ENCODE assay signal across 8 mouse cellular contexts in the genomic region with DNA sequence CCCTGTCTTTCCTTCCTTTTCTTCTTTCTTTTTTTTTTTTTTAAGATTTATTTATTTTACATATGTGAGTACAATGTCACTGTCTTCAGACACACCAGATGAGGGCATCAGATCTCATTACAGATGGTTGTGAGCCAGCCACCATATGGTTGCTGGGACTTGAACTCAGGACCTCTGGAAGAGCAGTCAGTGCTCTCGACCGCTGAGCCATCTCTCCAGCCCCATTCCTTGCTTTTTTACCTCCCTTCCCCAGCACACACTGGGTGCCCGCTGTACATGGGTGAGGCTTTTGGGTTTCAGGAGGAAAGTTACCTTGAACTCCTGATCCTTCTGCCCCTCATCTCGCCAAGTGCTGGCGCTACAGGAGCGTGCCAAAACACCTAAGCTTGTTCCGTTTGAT. TPM values are rescaled to one million over a fixed set of nuclear protein-coding genes. Genes with fewer than 3 reads are reported as not detected.
A peak's percentile ranks its signal among the peaks of the same experiment; 100 is the strongest.
DNase-seq lines count a peak whose midpoint lies in the region; ATAC-seq and TF ChIP-seq lines count a peak whose summit lies in the region.
"Had no signal": no experiment of that assay in that cellular context is flagged by ENCODE, and none has a peak within 500 bp of the region (broad histone marks: within the 10 kb centered on the region; RNA-seq: fewer than 3 reads in every experiment).

No protein-coding gene starts in this region.

- H3K9ac ChIP-seq in kidney, embryonic 16.5 days (replicated peaks; ENCODE audit: low read length), result no peak overlapping the region; the same call in 1 of the 2 replicates
- H3K9ac ChIP-seq in forebrain, embryonic 15.5 days (replicated peaks), result peak overlapping the region; percentile 88
- H3K9ac ChIP-seq in midbrain, embryonic 16.5 days (ENCODE audit: low read depth, low read length), result peak overlapping the region; percentile 96; the same call in 1 of the 2 replicates

- no peak overlapping the region for H3K4me2 ChIP-seq in kidney, embryonic 16.5 days (replicated peaks; ENCODE audit: low read depth, low read length)
- peak overlapping the region; percentile 91 for H3K4me2 ChIP-seq in forebrain, embryonic 15.5 days (replicated peaks)
- H3K4me2 ChIP-seq in midbrain, embryonic 16.5 days (ENCODE audit: low read length), result peak overlapping the region; percentile 94; the same call in 1 of the 2 replicates

- no peak for DNase-seq in kidney, postnatal 25 days
- no peak for DNase-seq in urinary bladder, postnatal 4 days (ENCODE audit: low spot score in 2 of 2)

- H3K27ac ChIP-seq in kidney, embryonic 16.5 days (ENCODE audit: low read length), result 0 out of 2 replicates have a peak overlapping the region, but pooled peaks have one; percentile 99
- H3K27ac ChIP-seq in cortical plate, adult 2 months (ENCODE audit: insufficient read depth, low read length), result peak overlapping the region; percentile 81
- peak overlapping the region; percentile 97 for H3K27ac ChIP-seq in forebrain, embryonic 15.5 days (replicated peaks)
- no peak overlapping the region; the same call in 1 of the 2 replicates for H3K27ac ChIP-seq in midbrain, embryonic 16.5 days (ENCODE audit: low read length)

- TF ChIP-seq CTCF in cortical plate, adult 2 months (IDR thresholded peaks at IDR 0.05; ENCODE audit: extremely low read depth, insufficient read depth, low read length), result no peak

- peaks cover 8% of the 10 kb centered on the region for H3K36me3 ChIP-seq in kidney, embryonic 16.5 days (ENCODE audit: insufficient read depth, low read length)
- H3K36me3 ChIP-seq in forebrain, embryonic 15.5 days, result peaks cover 20% of the 10 kb centered on the region
- H3K36me3 ChIP-seq in midbrain, embryonic 16.5 days (ENCODE audit: control insufficient read depth, insufficient read depth, low read length), result 0 out of 2 replicates have a peak, but pooled peaks cover 2% of the 10 kb centered on the region

- no peak for ATAC-seq in kidney, embryonic 16.5 days (ENCODE audit: low FRiP score, low TSS enrichment)
- ATAC-seq in forebrain, embryonic 15.5 days (replicated peaks), result no peak
- no peak for ATAC-seq in midbrain, embryonic 16.5 days
- no peak for ATAC-seq in inflammation-experienced regulatory T-cells, adult 6 months

- no peaks in the 10 kb centered on the region for H3K9me3 ChIP-seq in kidney, embryonic 16.5 days (ENCODE audit: low read length)
- H3K9me3 ChIP-seq in forebrain, embryonic 15.5 days, result no peaks in the 10 kb centered on the region
- H3K9me3 ChIP-seq in midbrain, embryonic 16.5 days (replicated peaks; ENCODE audit: control insufficient read depth, low read length, poor library complexity, severe bottlenecking), result no peaks in the 10 kb centered on the region

- 82% methylated on average over 7 of the region's 7 CpGs for WGBS in kidney, embryonic 16.5 days
- WGBS in forebrain, embryonic 15.5 days, result 87% methylated on average over 7 of the region's 7 CpGs
- 95% methylated on average over 7 of the region's 7 CpGs for WGBS in midbrain, embryonic 16.5 days

- H3K4me1 ChIP-seq in kidney, embryonic 16.5 days (ENCODE audit: insufficient read depth, low read length), result peaks cover 56% of the 10 kb centered on the region
- peaks cover 21% of the 10 kb centered on the region for H3K4me1 ChIP-seq in cortical plate, adult 2 months (ENCODE audit: control insufficient read depth, insufficient read depth, low read length)
- H3K4me1 ChIP-seq in forebrain, embryonic 15.5 days, result peaks cover 60% of the 10 kb centered on the region
- peaks cover 47% of the 10 kb centered on the region for H3K4me1 ChIP-seq in midbrain, embryonic 16.5 days (ENCODE audit: control insufficient read depth, insufficient read depth, low read length)

- no peak for TF ChIP-seq POLR2A in cortical plate, adult 2 months (IDR thresholded peaks at IDR 0.05; ENCODE audit: extremely low read depth, insufficient read depth, low read length)

- H3K4me3 ChIP-seq in kidney, embryonic 16.5 days (ENCODE audit: low read length), result no peak overlapping the region
- no peak overlapping the region for H3K4me3 ChIP-seq in cortical plate, adult 2 months (ENCODE audit: insufficient read depth, low read length)
- no peak overlapping the region for H3K4me3 ChIP-seq in forebrain, embryonic 15.5 days
- no peak overlapping the region for H3K4me3 ChIP-seq in midbrain, embryonic 16.5 days (ENCODE audit: low read depth, low read length)

- no peaks in the 10 kb centered on the region for H3K27me3 ChIP-seq in kidney, embryonic 16.5 days (ENCODE audit: insufficient read depth, low read length)
- no peaks in the 10 kb centered on the region for H3K27me3 ChIP-seq in forebrain, embryonic 15.5 days
- no peaks in the 10 kb centered on the region for H3K27me3 ChIP-seq in midbrain, embryonic 16.5 days (ENCODE audit: control insufficient read depth, insufficient read depth, low read depth, low read length)

RNA-seq across cellular contexts. Expression of a gene that starts 19.8 kb away (rescaled TPM):
- 103 and 119 TPM in 2 replicates for polyA plus RNA-seq in kidney, embryonic 16.5 days (2015; fragmentation: Nextera tagmentation; extraction: Ambion mirVana)
- 220 and 224 TPM in 2 replicates for polyA plus RNA-seq in cortical plate, adult 2 months (2012; rRNA removed)
- 192 and 193 TPM in 2 replicates for polyA plus RNA-seq in forebrain, embryonic 15.5 days (2015; fragmentation: Nextera tagmentation; extraction: Ambion mirVana)
- 104 and 131 TPM in 2 replicates for polyA plus RNA-seq in midbrain, embryonic 16.5 days (2015; fragmentation: Nextera tagmentation; extraction: Ambion mirVana)
- 10 to 100 TPM; 37.5 to 56.4 (median 46.5) TPM for polyA plus RNA-seq in inflammation-experienced regulatory T-cells, adult 6 months (2017; shearing (Covaris generic))

RNA-seq across cellular contexts. Expression of a gene that starts 27.4 kb away (rescaled TPM):
- not detected in 2 replicates for polyA plus RNA-seq in kidney, embryonic 16.5 days (2015; fragmentation: Nextera tagmentation; extraction: Ambion mirVana)
- not detected in 2 replicates for polyA plus RNA-seq in cortical plate, adult 2 months (2012; rRNA removed)
- polyA plus RNA-seq in forebrain, embryonic 15.5 days (2015; fragmentation: Nextera tagmentation; extraction: Ambion mirVana), result not detected in 2 replicates
- polyA plus RNA-seq in midbrain, embryonic 16.5 days (2015; fragmentation: Nextera tagmentation; extraction: Ambion mirVana), result not detected in 2 replicates
- not detected for polyA plus RNA-seq in inflammation-experienced regulatory T-cells, adult 6 months (2017; shearing (Covaris generic))
- polyA plus RNA-seq: gonadal fat pad, adult 2 months had no signal

RNA-seq across cellular contexts. Expression of a gene that starts 49.9 kb away (rescaled TPM):
- polyA plus RNA-seq in kidney, embryonic 16.5 days (2015; fragmentation: Nextera tagmentation; extraction: Ambion mirVana), result 269 and 323 TPM in 2 replicates
- polyA plus RNA-seq in cortical plate, adult 2 months (2012; rRNA removed), result 120 and 126 TPM in 2 replicates
- polyA plus RNA-seq in forebrain, embryonic 15.5 days (2015; fragmentation: Nextera tagmentation; extraction: Ambion mirVana), result 133 and 134 TPM in 2 replicates
- polyA plus RNA-seq in midbrain, embryonic 16.5 days (2015; fragmentation: Nextera tagmentation; extraction: Ambion mirVana), result 127 and 144 TPM in 2 replicates
- 100 to 1,000 TPM; 131 to 197 (median 161) TPM for polyA plus RNA-seq in inflammation-experienced regulatory T-cells, adult 6 months (2017; shearing (Covaris generic))
